Mouse (Mus musculus) stomach, embryonic 16.5 days (tissue): ENCODE measurements around the gene Zfhx3. TPM values are rescaled to one million over a fixed set of nuclear protein-coding genes. Genes with fewer than 3 reads are reported as not detected.

ENCODE experiments used
- ATAC-seq: fragments of 200-750 bp; cut with Nextera tagmentation; 2 replicates; pipeline ENCODE4 v1.8.0; 2017; ENCODE audit warnings: moderate number of reproducible peaks, moderate TSS enrichment; ENCODE audit not compliant: insufficient read depth, low FRiP score
- H3K27ac ChIP-seq: fragments of 300-500 bp; sonication (generic); 2 replicates; pipeline ENCODE4 v1.5.1; 2014; ENCODE audit warnings: low read length
- H3K27me3 ChIP-seq: fragments of 300-500 bp; sonication (generic); 2 replicates; pipeline ENCODE4 v1.6.1; 2014; ENCODE audit warnings: low read length, control low read depth, mixed read lengths; ENCODE audit not compliant: control insufficient read depth, insufficient read depth
- H3K36me3 ChIP-seq: fragments of 300-500 bp; sonication (generic); 2 replicates; pipeline ENCODE4 v1.6.1; 2014; ENCODE audit warnings: low read length; ENCODE audit not compliant: control insufficient read depth, insufficient read depth
- H3K4me1 ChIP-seq: fragments of 300-500 bp; sonication (generic); 2 replicates; pipeline ENCODE4 v1.6.1; 2014; ENCODE audit warnings: low read length, control low read depth, mixed read lengths; ENCODE audit not compliant: control insufficient read depth, insufficient read depth
- H3K4me2 ChIP-seq: fragments of 300-500 bp; sonication (generic); 2 replicates; pipeline ENCODE4 v1.6.1; 2014; ENCODE audit warnings: low read depth, low read length, mixed read lengths
- H3K4me3 ChIP-seq: fragments of 300-500 bp; sonication (generic); replicated peaks from 2 replicates; pipeline ENCODE4 v1.5.1; 2014; ENCODE audit warnings: mild to moderate bottlenecking, low read length
- H3K9ac ChIP-seq: fragments of 300-500 bp; sonication (generic); 2 replicates; pipeline ENCODE4 v1.6.1; 2014; ENCODE audit warnings: low read length
- H3K9me3 ChIP-seq: fragments of 300-500 bp; sonication (generic); replicated peaks from 2 replicates; pipeline ENCODE4 v1.6.1; 2016; ENCODE audit warnings: low read length, control low read depth; ENCODE audit not compliant: control insufficient read depth
- WGBS: fragments of 180-500 bp; shearing (Covaris S2); extraction: QIAGEN DNeasy Blood & Tissue Kit; methylation state at CpG from one replicate; pipeline ENCODE4 v1.1.7; 2014; 5-methylcytosine and 5-hydroxymethylcytosine counted together
- polyA plus RNA-seq: library from polyadenylated mRNA; unstranded; fragments of >200 nt; fragmentation: Nextera tagmentation; extraction: Ambion mirVana; gene quantifications from 2 replicates; pipeline ENCODE4 v1.2.1, GENCODE M21; 2015

The Zfhx3 gene
- polyA plus RNA-seq, 1 experiment from 2014 or later, result 10.9 TPM

DNA sequence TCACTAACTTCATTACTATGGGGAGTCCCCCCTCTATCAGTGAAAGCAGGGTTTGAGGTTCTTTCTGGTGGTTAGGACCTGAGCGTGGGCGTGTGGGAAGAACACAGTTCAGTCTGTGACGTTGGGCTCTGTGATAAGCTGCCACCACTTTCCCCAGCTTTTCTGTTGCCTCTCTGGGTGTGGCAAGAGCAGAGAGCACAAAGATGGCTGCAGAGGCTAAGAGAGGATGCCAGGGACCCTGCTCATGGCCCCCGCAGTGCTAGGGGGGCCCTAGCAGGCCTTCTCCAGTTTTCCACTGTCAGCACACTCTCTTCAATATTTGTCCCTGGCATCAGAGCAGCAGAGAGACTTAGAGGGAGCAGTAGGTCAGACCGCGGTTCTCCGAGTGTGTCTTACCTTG, 924.0 kb downstream of the Zfhx3 start:
- no peaks in the 10 kb centered on the region for H3K27me3 ChIP-seq
- no peak overlapping the region for H3K4me3 ChIP-seq
- no peaks in the 10 kb centered on the region for H3K36me3 ChIP-seq
- H3K4me2 ChIP-seq, result no peak overlapping the region
- no peak for ATAC-seq
- H3K4me1 ChIP-seq, result peaks cover 26% of the 10 kb centered on the region
- 88% methylated on average over 7 of the region's 7 CpGs for WGBS
- no peaks in the 10 kb centered on the region for H3K9me3 ChIP-seq
- no peak overlapping the region for H3K27ac ChIP-seq
- no peak overlapping the region for H3K9ac ChIP-seq

DNA sequence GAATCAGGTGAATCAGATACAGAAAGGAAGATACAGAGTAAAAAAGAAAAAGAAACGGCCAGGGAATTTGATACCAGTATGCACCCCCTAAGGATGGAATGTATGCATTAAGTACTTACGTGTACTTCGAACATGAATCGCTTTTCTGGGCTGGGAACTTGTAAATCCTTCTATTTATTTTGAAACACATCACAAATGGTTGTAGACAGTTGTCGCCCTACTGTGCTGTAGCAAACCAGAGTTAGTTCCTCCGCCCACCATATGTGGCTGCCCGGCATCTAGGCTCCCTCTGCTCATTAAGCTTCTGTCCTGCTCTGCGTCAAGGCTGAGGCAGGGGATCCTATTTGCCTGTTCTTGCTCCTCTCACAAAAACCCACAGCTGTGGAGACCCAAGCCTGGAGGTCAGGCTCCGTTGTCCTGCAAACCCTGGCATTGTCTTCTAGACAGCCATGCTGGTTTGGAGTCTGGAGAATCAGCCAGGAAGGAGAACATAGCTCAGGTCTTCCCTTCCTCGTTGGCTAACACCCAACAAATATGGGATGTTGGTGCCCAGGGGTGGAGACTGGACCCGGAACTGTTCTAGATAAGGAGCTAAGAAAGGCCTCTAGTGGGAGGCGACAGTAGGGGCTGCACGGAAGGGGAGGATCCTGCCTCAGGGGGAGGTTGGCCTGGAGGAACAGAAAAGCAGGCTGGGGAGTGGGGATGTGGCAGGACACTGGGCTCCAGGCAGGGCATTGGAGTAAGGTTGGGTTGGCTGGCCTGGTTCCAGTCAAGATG, 925.2 kb downstream of the Zfhx3 start:
- peaks cover 26% of the 10 kb centered on the region for H3K4me1 ChIP-seq
- H3K27me3 ChIP-seq, result no peaks in the 10 kb centered on the region
- no peaks in the 10 kb centered on the region for H3K9me3 ChIP-seq
- no peak overlapping the region for H3K4me3 ChIP-seq
- H3K9ac ChIP-seq, result no peak overlapping the region
- peak overlapping the region; percentile 50; the same call in 1 of the 2 replicates for H3K27ac ChIP-seq
- no peaks in the 10 kb centered on the region for H3K36me3 ChIP-seq
- 61% methylated on average over 13 of the region's 13 CpGs for WGBS
- H3K4me2 ChIP-seq, result no peak overlapping the region
- ATAC-seq, result peak; percentile 87

DNA sequence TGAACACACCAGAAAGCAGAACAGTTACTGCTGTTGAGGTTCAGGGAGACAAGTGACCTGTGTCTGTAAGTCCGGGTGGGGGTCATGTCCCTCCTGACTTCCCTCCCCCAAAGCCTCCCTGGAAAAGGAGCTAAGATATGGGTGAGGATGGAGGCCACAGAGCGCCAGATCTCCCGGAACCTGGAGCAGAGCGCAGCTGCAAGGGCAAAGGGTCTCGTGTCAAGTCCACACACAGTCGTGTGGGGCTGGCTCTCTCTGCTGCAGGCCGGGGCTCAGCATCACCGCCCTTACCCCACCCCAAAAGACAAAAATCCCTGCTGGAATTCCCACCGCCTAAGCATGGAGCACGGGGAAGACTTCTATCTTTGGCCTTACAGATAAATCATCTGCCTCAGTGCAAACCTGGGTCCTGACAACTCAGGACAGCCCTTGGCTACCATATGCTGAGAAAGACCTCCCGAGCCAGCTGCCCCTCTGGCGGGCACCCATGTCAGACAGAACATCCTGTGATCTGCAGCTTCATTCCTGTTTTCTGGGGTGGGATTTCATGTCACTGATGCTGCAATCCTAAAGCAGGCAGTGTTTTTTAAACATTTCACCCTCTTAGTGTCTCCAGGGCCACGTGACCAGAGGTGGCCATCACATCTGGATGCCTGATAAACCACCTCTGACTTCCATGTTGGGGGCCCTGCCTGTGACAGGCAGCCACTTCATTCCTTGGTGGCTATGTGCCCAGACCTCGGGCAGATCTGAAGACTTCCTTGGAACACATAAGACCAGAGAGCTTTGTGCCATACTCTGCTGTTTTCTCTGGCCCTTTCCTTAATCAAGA, 926.0 kb downstream of the Zfhx3 start:
- peak; percentile 26; the same call in 1 of the 2 replicates for ATAC-seq
- Histone ChIP-seq H3K4me1 (peaks cover 26% of the 10 kb centered on the region), H3K27ac (no peak overlapping the region), H3K36me3 (no peaks in the 10 kb centered on the region), H3K27me3 (no peaks in the 10 kb centered on the region), H3K4me3 (no peak overlapping the region), H3K9ac (no peak overlapping the region; the same call in 1 of the 2 replicates), H3K4me2 (no peak overlapping the region), H3K9me3 (no peaks in the 10 kb centered on the region)
- WGBS, result 69% methylated on average over 14 of the region's 14 CpGs

DNA sequence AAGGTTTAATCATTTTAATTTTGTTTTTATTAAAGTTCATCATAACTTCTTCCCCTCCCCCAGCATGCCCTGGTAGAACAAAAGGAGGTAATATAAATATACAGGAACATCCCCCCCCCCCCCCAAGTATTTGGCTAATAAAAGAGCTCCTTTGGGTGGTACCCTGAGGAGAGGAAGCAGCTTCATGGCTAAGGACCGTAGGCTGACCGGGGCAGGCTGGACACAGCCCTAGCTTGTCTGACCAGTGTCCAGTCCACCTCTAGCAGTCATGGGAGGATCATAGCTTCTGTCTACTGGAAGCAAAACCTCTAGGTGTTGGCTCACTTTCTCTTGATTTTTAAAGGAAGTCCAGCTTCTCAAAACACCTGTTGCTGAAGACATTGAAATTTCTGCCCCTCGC, 927.0 kb downstream of the Zfhx3 start:
- H3K9me3 ChIP-seq, result no peaks in the 10 kb centered on the region
- no peaks in the 10 kb centered on the region for H3K36me3 ChIP-seq
- H3K4me2 ChIP-seq, result no peak overlapping the region
- no peak for ATAC-seq
- H3K9ac ChIP-seq, result no peak overlapping the region
- no peak overlapping the region for H3K27ac ChIP-seq
- peaks cover 26% of the 10 kb centered on the region for H3K4me1 ChIP-seq
- H3K4me3 ChIP-seq, result no peak overlapping the region
- no peaks in the 10 kb centered on the region for H3K27me3 ChIP-seq
- 74% methylated on average over 3 of the region's 3 CpGs for WGBS

DNA sequence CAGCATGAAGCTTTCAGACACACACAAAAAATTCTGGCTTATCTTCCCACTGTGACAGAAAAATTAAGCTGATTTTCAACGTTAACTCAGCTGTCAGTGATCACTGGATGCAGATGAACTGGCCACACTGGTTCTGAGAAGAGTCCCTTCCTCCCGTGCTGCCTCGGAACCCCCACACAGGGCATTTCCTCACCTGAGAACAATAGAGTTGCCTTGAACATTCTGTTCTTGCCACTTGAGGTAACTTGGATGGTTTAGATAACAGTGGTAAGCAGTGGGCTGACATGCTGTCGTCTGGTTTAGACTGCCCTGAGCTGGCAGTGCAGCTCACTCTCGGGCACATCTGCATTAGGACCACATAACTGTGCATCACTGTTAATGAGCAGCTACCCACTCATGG, 927.5 kb downstream of the Zfhx3 start:
- H3K27me3 ChIP-seq, result no peaks in the 10 kb centered on the region
- peaks cover 26% of the 10 kb centered on the region for H3K4me1 ChIP-seq
- ATAC-seq, result no peak
- no peaks in the 10 kb centered on the region for H3K36me3 ChIP-seq
- H3K27ac ChIP-seq, result no peak overlapping the region
- WGBS, result 60% methylated on average over 5 of the region's 5 CpGs
- no peak overlapping the region for H3K9ac ChIP-seq
- H3K9me3 ChIP-seq, result no peaks in the 10 kb centered on the region
- no peak overlapping the region for H3K4me2 ChIP-seq
- no peak overlapping the region for H3K4me3 ChIP-seq

DNA sequence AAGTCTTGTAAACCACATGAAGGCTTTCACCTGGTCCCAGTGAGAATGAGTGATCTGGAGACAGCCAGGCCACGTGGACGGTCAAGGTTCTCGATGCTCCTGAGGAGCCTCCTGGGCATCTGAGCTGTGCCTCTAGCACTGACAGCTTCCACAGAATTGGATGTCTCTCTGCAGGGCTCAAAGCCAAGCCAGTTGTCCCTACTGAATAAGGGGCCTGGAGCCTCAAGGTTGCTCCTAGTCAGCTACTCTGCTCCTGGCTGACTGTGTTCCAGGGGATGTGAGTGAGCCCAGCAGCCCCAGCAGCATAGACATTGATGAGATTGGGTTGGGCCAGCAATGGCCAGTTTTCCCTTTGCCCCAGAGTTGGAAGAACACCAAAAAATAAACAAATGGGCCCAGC, 927.9 kb downstream of the Zfhx3 start:
- Histone ChIP-seq H3K27me3 (no peaks in the 10 kb centered on the region), H3K4me1 (peaks cover 26% of the 10 kb centered on the region), H3K4me3 (no peak overlapping the region), H3K9me3 (no peaks in the 10 kb centered on the region), H3K36me3 (no peaks in the 10 kb centered on the region), H3K4me2 (no peak overlapping the region), H3K27ac (no peak overlapping the region), H3K9ac (no peak overlapping the region)
- no peak for ATAC-seq
- WGBS, result 82% methylated on average over 3 of the region's 3 CpGs

GRCm38 (mm10) chr8:108875722-108876121, 933.3 kb downstream of the Zfhx3 start:
- Histone ChIP-seq H3K9me3 (no peaks in the 10 kb centered on the region), H3K4me1 (no peaks in the 10 kb centered on the region; the same call in none of the 2 replicates), H3K36me3 (no peaks in the 10 kb centered on the region), H3K4me2 (no peak overlapping the region), H3K27ac (no peak overlapping the region), H3K4me3 (no peak overlapping the region), H3K9ac (no peak overlapping the region), H3K27me3 (no peaks in the 10 kb centered on the region)
- 76% methylated on average over 5 of the region's 5 CpGs for WGBS
- no peak for ATAC-seq

DNA sequence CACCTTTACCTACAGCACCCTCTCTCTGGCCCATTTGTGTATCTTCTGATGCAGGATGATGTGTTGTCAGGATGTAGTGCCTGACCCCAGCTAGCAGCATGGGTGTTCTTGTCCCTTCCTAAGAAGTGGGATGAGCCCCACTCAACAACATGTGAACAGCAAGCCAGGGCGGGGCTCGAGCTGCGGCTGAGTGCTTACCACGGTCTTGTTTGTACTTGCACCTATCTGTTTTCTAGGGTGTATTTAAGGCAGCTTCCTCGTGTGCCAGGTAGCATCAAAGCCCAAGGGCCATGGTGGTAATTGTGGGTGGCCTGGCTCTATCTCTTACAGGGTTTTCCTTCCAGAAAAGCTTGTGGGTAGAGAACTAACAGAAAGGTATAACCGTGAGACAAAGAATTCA, 937.7 kb downstream of the Zfhx3 start:
- no peak overlapping the region for H3K27ac ChIP-seq
- WGBS, result 69% methylated on average over 6 of the region's 6 CpGs
- no peak overlapping the region for H3K9ac ChIP-seq
- no peaks in the 10 kb centered on the region for H3K9me3 ChIP-seq
- H3K27me3 ChIP-seq, result no peaks in the 10 kb centered on the region
- H3K4me1 ChIP-seq, result peaks cover 10% of the 10 kb centered on the region
- no peak for ATAC-seq
- no peaks in the 10 kb centered on the region for H3K36me3 ChIP-seq
- H3K4me2 ChIP-seq, result no peak overlapping the region
- H3K4me3 ChIP-seq, result no peak overlapping the region

GRCm38 (mm10) chr8:108881336-108881735, 938.9 kb downstream of the Zfhx3 start:
- ATAC-seq, result no peak
- Histone ChIP-seq H3K36me3 (no peaks in the 10 kb centered on the region), H3K4me3 (no peak overlapping the region), H3K4me2 (no peak overlapping the region), H3K9me3 (no peaks in the 10 kb centered on the region), H3K4me1 (peaks cover 20% of the 10 kb centered on the region), H3K27ac (no peak overlapping the region), H3K9ac (no peak overlapping the region), H3K27me3 (no peaks in the 10 kb centered on the region)
- 94% methylated on average over 7 of the region's 7 CpGs for WGBS
